Mouse (Mus musculus): Measurements from ENCODE around the gene Sec11a. TPM values are rescaled to one million over a fixed set of nuclear protein-coding genes. Genes with fewer than 3 reads are reported as not detected.

Sec11a gene
- polyA plus RNA-seq, 1 experiment from 2014 or later: 142 TPM

DNA sequence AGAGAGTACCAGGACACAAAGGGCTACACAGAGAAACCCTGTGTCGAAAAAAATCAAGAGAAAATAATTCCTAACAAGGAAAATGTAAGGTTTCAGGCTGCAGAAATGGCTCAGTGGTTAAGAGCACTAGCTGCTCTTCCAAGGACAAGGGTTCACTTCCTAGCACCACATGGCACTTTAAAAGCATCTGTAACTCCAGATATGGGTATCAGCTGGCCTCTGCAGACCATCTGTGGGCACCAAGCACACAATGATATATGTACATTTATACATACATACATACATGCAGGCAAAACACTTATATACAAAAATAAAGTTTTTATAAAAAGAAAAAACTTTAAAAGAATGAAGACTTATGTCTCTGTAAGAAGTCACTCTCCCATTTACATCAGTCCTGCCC, 11.7 kb downstream of the Sec11a start:
- WGBS: 91% methylated on average over 1 of the region's 1 CpGs
- ATAC-seq: no peak
- H3K9ac ChIP-seq (ENCODE audit: low read depth, low read length): no peak overlapping the region
- no peaks in the 10 kb centered on the region for H3K9me3 ChIP-seq (ENCODE audit: control insufficient read depth)
- no peak overlapping the region for H3K4me3 ChIP-seq (ENCODE audit: low read depth, low read length)
- no peaks in the 10 kb centered on the region for H3K27me3 ChIP-seq (replicated peaks; ENCODE audit: control insufficient read depth, insufficient read depth, low read length)
- no peak overlapping the region for H3K4me2 ChIP-seq (replicated peaks; ENCODE audit: low read depth)
- H3K36me3 ChIP-seq (ENCODE audit: control insufficient read depth, insufficient read depth): peaks cover 37% of the 10 kb centered on the region
- H3K4me1 ChIP-seq (replicated peaks; ENCODE audit: control insufficient read depth, insufficient read depth, low read length): no peaks in the 10 kb centered on the region
- TF ChIP-seq CTCF (IDR thresholded peaks at IDR 0.05; ENCODE audit: low read depth): no peak
- no peak overlapping the region for H3K27ac ChIP-seq (ENCODE audit: low read depth, low read length)

DNA sequence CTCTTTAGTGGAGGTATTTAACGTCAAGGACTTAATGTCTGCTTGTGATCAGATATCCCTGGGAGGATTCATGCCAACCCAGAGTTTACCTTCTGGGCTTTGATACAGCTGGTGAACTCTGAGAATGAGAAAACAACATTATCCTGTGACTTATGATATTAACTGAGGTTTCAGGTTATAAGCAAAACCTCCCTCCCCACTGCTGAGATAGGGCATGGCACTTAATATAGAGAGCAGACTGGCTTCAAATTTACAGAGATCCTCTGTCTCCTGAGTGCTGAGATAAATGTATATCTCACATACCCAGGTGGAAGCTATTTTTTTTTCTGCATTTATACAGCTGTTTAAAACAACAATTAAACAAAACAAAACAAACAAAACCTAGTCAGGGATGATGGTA, 14.8 kb downstream of the Sec11a start:
- ATAC-seq: no peak
- Histone ChIP-seq H3K9me3 (ENCODE audit: control insufficient read depth) (no peaks in the 10 kb centered on the region), H3K4me3 (ENCODE audit: low read depth, low read length) (no peak overlapping the region), H3K27ac (ENCODE audit: low read depth, low read length) (no peak overlapping the region), H3K36me3 (ENCODE audit: control insufficient read depth, insufficient read depth) (peaks cover 38% of the 10 kb centered on the region), H3K4me2 (replicated peaks; ENCODE audit: low read depth) (no peak overlapping the region), H3K9ac (ENCODE audit: low read depth, low read length) (no peak overlapping the region), H3K4me1 (replicated peaks; ENCODE audit: control insufficient read depth, insufficient read depth, low read length) (no peaks in the 10 kb centered on the region), H3K27me3 (replicated peaks; ENCODE audit: control insufficient read depth, insufficient read depth, low read length) (no peaks in the 10 kb centered on the region)
- WGBS: 77% methylated on average over 1 of the region's 1 CpGs
- no peak for TF ChIP-seq CTCF (IDR thresholded peaks at IDR 0.05; ENCODE audit: low read depth)

DNA sequence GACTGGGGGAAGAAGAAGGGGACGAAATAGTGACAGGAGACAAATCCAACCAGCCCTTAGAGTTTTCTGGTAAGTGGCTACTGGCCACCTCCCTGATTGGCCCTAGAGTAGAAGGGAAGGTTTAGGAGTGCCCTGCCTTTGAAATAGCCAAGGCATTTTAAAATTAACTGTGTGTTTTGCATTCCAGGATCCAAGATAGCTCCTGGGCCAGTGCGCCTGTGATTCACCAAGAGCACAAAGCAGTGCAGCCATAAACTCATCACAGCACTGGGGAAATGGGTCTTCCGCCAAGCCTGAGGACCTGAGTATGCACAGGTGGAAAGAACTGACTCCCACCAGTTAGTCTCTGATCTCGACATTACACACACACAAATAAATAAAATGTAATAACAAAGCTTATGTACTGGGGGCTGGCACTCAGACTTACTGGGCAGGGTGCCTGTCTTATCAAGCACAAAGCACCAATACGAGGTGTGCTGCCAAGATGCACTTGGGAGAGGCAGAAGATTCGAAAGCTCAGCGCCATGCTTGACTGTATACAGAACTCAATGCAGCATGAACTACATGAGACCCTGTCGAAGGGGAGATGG, 15.9 kb downstream of the Sec11a start:
- no peak overlapping the region for H3K4me3 ChIP-seq (ENCODE audit: low read depth, low read length)
- no peaks in the 10 kb centered on the region for H3K9me3 ChIP-seq (ENCODE audit: control insufficient read depth)
- WGBS: 88% methylated on average over 8 of the region's 8 CpGs
- no peak overlapping the region for H3K4me2 ChIP-seq (replicated peaks; ENCODE audit: low read depth)
- TF ChIP-seq CTCF (IDR thresholded peaks at IDR 0.05; ENCODE audit: low read depth): no peak
- ATAC-seq: no peak
- no peak overlapping the region for H3K9ac ChIP-seq (ENCODE audit: low read depth, low read length)
- peaks cover 46% of the 10 kb centered on the region for H3K36me3 ChIP-seq (ENCODE audit: control insufficient read depth, insufficient read depth)
- H3K27ac ChIP-seq (ENCODE audit: low read depth, low read length): no peak overlapping the region
- H3K4me1 ChIP-seq (replicated peaks; ENCODE audit: control insufficient read depth, insufficient read depth, low read length): no peaks in the 10 kb centered on the region
- H3K27me3 ChIP-seq (replicated peaks; ENCODE audit: control insufficient read depth, insufficient read depth, low read length): no peaks in the 10 kb centered on the region

DNA sequence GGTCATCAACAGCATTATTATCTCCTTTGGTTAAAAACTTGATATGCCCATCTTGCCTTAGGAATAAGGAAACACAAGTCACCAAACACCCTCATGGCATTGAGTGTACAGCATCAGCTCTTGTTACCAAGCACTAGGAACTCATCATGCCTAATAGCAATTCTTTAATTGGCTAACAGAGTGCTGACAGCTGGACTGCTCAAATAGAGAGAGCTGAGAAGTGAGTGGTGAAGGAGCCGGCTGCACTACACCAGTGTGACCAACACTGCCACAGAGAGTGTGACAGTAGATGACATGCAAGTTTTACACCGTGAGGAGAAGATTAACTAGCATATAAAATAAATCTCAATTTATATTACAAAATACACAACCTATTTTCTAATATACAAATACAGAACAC, 24.4 kb downstream of the Sec11a start:
- Histone ChIP-seq H3K4me2 (replicated peaks; ENCODE audit: low read depth) (no peak overlapping the region), H3K27me3 (replicated peaks; ENCODE audit: control insufficient read depth, insufficient read depth, low read length) (no peaks in the 10 kb centered on the region), H3K9me3 (ENCODE audit: control insufficient read depth) (no peaks in the 10 kb centered on the region), H3K4me1 (replicated peaks; ENCODE audit: control insufficient read depth, insufficient read depth, low read length) (no peaks in the 10 kb centered on the region), H3K36me3 (ENCODE audit: control insufficient read depth, insufficient read depth) (peaks cover 30% of the 10 kb centered on the region), H3K27ac (ENCODE audit: low read depth, low read length) (no peak overlapping the region), H3K4me3 (ENCODE audit: low read depth, low read length) (no peak overlapping the region), H3K9ac (ENCODE audit: low read depth, low read length) (no peak overlapping the region)
- no peak for ATAC-seq
- no peak for TF ChIP-seq CTCF (IDR thresholded peaks at IDR 0.05; ENCODE audit: low read depth)
- 91% methylated on average over 2 of the region's 2 CpGs for WGBS

DNA sequence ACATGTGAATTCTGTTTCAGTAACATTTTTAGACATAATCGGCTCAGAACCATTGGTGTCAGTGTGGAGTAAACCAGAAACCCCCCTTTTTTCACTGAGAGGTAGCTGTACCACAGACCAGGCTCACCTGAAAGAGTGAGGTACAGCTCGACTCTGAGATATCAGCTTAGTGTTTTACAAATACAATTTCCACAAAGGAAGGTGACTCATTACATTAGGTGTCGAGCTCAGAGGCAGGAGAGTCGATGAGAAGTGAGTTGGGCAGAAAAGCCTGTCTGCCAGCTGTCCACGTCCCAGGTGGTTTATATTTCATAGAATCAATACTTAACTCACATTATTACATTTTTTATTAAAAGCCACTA, 28.0 kb downstream of the Sec11a start:
- Histone ChIP-seq H3K9me3 (ENCODE audit: control insufficient read depth) (no peaks in the 10 kb centered on the region), H3K9ac (ENCODE audit: low read depth, low read length) (no peak overlapping the region), H3K27ac (ENCODE audit: low read depth, low read length) (no peak overlapping the region), H3K4me1 (replicated peaks; ENCODE audit: control insufficient read depth, insufficient read depth, low read length) (no peaks in the 10 kb centered on the region), H3K4me2 (replicated peaks; ENCODE audit: low read depth) (no peak overlapping the region), H3K36me3 (ENCODE audit: control insufficient read depth, insufficient read depth) (peaks cover 39% of the 10 kb centered on the region), H3K4me3 (ENCODE audit: low read depth, low read length) (no peak overlapping the region), H3K27me3 (replicated peaks; ENCODE audit: control insufficient read depth, insufficient read depth, low read length) (no peaks in the 10 kb centered on the region)
- no peak for ATAC-seq
- TF ChIP-seq CTCF (IDR thresholded peaks at IDR 0.05; ENCODE audit: low read depth): no peak
- WGBS: 54% methylated on average over 5 of the region's 5 CpGs

DNA sequence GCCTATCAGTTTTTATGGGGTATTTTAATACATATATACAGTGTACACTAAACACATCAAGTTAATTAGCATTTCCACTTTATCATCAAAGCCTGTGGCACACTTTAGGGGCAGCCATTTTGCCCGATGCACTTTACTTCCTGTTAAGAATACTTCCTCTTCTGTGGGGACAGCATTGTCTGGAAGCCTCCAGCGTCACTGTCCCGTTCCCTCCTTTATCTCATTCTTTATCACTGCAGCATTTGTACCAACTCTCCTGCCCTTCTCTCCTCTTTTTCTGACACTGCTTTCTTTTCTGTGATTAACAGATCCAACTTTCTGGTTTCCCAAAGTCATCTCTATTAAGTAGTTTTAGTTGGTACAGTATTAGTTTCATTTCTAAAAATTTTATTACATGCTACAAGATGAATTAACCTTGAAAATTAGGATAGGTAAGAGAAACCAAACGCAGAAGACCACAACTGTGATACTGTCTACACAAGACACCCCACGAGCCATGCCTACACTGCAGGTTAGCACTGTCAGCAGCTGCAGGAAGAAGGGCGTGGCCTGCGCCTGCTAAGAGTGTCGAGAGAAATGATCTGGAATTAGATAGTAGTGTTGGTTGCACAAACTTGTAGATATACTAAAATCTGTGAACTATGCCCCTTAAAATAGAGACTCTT, 28.5 kb downstream of the Sec11a start:
- no peak overlapping the region for H3K4me2 ChIP-seq (replicated peaks; ENCODE audit: low read depth)
- 37% methylated on average over 8 of the region's 8 CpGs for WGBS
- no peaks in the 10 kb centered on the region for H3K9me3 ChIP-seq (ENCODE audit: control insufficient read depth)
- H3K27ac ChIP-seq (ENCODE audit: low read depth, low read length): no peak overlapping the region
- peaks cover 44% of the 10 kb centered on the region for H3K36me3 ChIP-seq (ENCODE audit: control insufficient read depth, insufficient read depth)
- 0 out of 2 replicates have a peak, but pooled peaks have one; percentile 70 for ATAC-seq
- no peak overlapping the region for H3K4me3 ChIP-seq (ENCODE audit: low read depth, low read length)
- H3K9ac ChIP-seq (ENCODE audit: low read depth, low read length): no peak overlapping the region
- no peak for TF ChIP-seq CTCF (IDR thresholded peaks at IDR 0.05; ENCODE audit: low read depth)
- no peaks in the 10 kb centered on the region for H3K27me3 ChIP-seq (replicated peaks; ENCODE audit: control insufficient read depth, insufficient read depth, low read length)
- H3K4me1 ChIP-seq (replicated peaks; ENCODE audit: control insufficient read depth, insufficient read depth, low read length): no peaks in the 10 kb centered on the region

All from intestine, postnatal 0 days (tissue).